Mouse (Mus musculus): Measurements from ENCODE around the gene Acsl1.

DNA sequence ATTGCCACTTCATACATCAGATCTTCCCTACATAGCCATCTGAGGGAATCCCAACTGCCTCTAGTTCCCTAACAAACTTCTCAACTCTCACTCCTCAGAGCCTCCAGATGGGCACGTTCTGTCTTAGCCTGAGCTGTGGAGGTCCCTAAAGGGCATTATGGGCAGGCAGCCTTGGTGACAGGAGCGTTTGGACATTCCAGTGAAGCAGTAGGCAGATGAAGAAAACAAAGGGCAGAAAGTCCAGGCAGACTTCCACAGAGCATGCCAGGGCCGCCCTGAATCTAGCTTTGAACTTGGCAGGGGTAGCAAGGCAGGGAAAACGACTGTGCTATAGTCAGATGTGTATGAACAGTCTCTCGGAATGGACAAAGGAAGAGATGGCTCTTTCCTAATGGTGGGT lies 22.2 kb upstream of the Acsl1 start:
- TF ChIP-seq CTCF (IDR thresholded peaks at IDR 0.05; ENCODE audit: low read depth) (no peak), EP300 (IDR thresholded peaks at IDR 0.05; ENCODE audit: low read depth) (no peak)

Measured in heart, postnatal 0 days (tissue).